Mouse (Mus musculus) layer of hippocampus, postnatal 14 days (tissue): ENCODE measurements at regions not wholly inside any gene's neighbourhood (a gene's known extent, or its start where the extent isn't known, plus 50 kb on each side); places are given as distances from the start of the nearest gene placed in this dataset.

Experiments
- DNase-seq, 2 experiments: peaks; one replicate each; pipeline ENCODE4 v3.0.0; 2021 to 2022; ENCODE audit warnings: low spot score in 2 of 2, mixed read lengths in 1 of 2

GRCm38 (mm10) chr4:153321085-153321484 lies 161.5 kb downstream of the Ajap1 start:
- DNase-seq: no peak

GRCm38 (mm10) chr4:153320602-153321001 lies 162.0 kb downstream of the Ajap1 start:
- no peak for DNase-seq

GRCm38 (mm10) chr4:153316964-153317724 lies 165.5 kb downstream of the Ajap1 start:
- DNase-seq: no peak

GRCm38 (mm10) chr4:153316519-153316918 lies 166.1 kb downstream of the Ajap1 start:
- no peak for DNase-seq

- peak; percentile 46 to 49 for DNase-seq
Observed at GRCm38 (mm10) chr4:153313961-153314360, 168.7 kb downstream of the Ajap1 start.

- DNase-seq: no peak
Observed at GRCm38 (mm10) chr4:153311574-153311973, 171.0 kb downstream of the Ajap1 start.

GRCm38 (mm10) chr4:153310641-153311040 lies 172.0 kb downstream of the Ajap1 start:
- no peak for DNase-seq

GRCm38 (mm10) chr4:153303521-153303920 lies 179.1 kb downstream of the Ajap1 start:
- no peak for DNase-seq

GRCm38 (mm10) chr4:153302855-153303254 lies 179.8 kb downstream of the Ajap1 start:
- DNase-seq: no peak

GRCm38 (mm10) chr4:153298277-153298676 lies 184.3 kb downstream of the Ajap1 start:
- DNase-seq: no peak

GRCm38 (mm10) chr4:153294828-153295227 lies 187.8 kb downstream of the Ajap1 start:
- no peak for DNase-seq

- no peak for DNase-seq
Observed at GRCm38 (mm10) chr4:153293137-153293536, 189.5 kb downstream of the Ajap1 start.

GRCm38 (mm10) chr4:153288362-153288761 lies 194.2 kb downstream of the Ajap1 start:
- DNase-seq: no peak

- no peak for DNase-seq
Observed at GRCm38 (mm10) chr4:153284209-153284608, 198.4 kb downstream of the Ajap1 start.

- DNase-seq: no peak
Observed at GRCm38 (mm10) chr4:153276571-153276970, 206.0 kb downstream of the Ajap1 start.

- DNase-seq: no peak
Observed at GRCm38 (mm10) chr4:153271376-153271775, 211.2 kb downstream of the Ajap1 start.

- DNase-seq: no peak
Observed at GRCm38 (mm10) chr4:153263216-153263805, 219.3 kb downstream of the Ajap1 start.

GRCm38 (mm10) chr4:153260941-153261557 lies 221.6 kb downstream of the Ajap1 start:
- peak in 1 of 2 experiments; percentile 8 for DNase-seq

GRCm38 (mm10) chr4:153251943-153252342 lies 230.7 kb downstream of the Ajap1 start:
- no peak for DNase-seq

GRCm38 (mm10) chr4:153251311-153251710 lies 231.3 kb downstream of the Ajap1 start:
- DNase-seq: no peak

- DNase-seq: no peak
Observed at GRCm38 (mm10) chr4:153236680-153237079, 245.9 kb downstream of the Ajap1 start.

- no peak for DNase-seq
Observed at GRCm38 (mm10) chr4:153233762-153234161, 248.8 kb downstream of the Ajap1 start.
